Mouse (Mus musculus) erythroblast, embryonic 14.5 days (primary cell): ENCODE measurements around the gene 4930518I15Rik.

Experiments used
- GATA1 ChIP-seq: IDR thresholded peaks from 2 replicates; pipeline ENCODE4 v1.6.1; 2012; ENCODE audit warnings: low read length, inconsistent platforms, mixed read lengths
- TAL1 ChIP-seq: IDR thresholded peaks from 3 replicates; pipeline ENCODE4 v1.6.1; 2012; ENCODE audit warnings: low read length, inconsistent platforms, mixed read lengths

- TF ChIP-seq GATA1 = no peak
- TF ChIP-seq TAL1 = no peak
Measured at GRCm38 (mm10) chr2:156886084-156886631, 28.4 kb upstream of the 4930518I15Rik start.
